Mouse (Mus musculus) kidney, adult 10 weeks (tissue): ENCODE data around the gene Tmem121. TPM values are rescaled to one million over a fixed set of nuclear protein-coding genes. Genes with fewer than 3 reads are reported as not detected.

Experiments
- polyA plus RNA-seq: library from polyadenylated mRNA; stranded (reverse); fragments of 350-450 nt; fragmentation: Illumina TruSeq; extraction: RNeasy Lipid Tissue Mini Kit (QIAGEN cat#74804); gene quantifications from one replicate; pipeline ENCODE4 v1.2.3, GENCODE M21; 2014; ENCODE audit warnings: low read depth, low replicate concordance

Tmem121 gene
- not detected for polyA plus RNA-seq

GRCm38 (mm10) chr12:113185442-113186291 lies at the start of gene Tmem121:
Gene Tmem121, plus strand, starts transcription at chr12:113185930.

GRCm38 (mm10) chr12:113139908-113140615 lies 45.7 kb upstream of the Tmem121 start, which contains the start of gene Crip2:
Gene Crip2, plus strand, starts transcription at chr12:113140236.

GRCm38 (mm10) chr12:113146112-113147057 lies 39.3 kb upstream of the Tmem121 start, which contains the start of gene Crip1:
Gene Crip1, plus strand, starts transcription at chr12:113146316.

GRCm38 (mm10) chr12:113155887-113156539 lies 29.7 kb upstream of the Tmem121 start, which contains the start of gene Tedc1:
Gene Tedc1, plus strand, starts transcription at chr12:113156421.

Other genes with a start within 250 kb of the Tmem121 start
- gene Nudt14, start 243.8 kb upstream of the Tmem121 start, polyA plus RNA-seq: 0.44 TPM
- 1.3 TPM for gene Btbd6, start 209.4 kb upstream of the Tmem121 start, polyA plus RNA-seq
- gene Brf1, start 185.2 kb upstream of the Tmem121 start, polyA plus RNA-seq: 14.1 TPM
- 6.4 TPM for gene Pacs2, start 171.4 kb upstream of the Tmem121 start, polyA plus RNA-seq
- gene Tex22, start 111.4 kb upstream of the Tmem121 start, polyA plus RNA-seq: not detected
- 5.8 TPM for gene Mta1, start 87.7 kb upstream of the Tmem121 start, polyA plus RNA-seq
- not detected for gene Crip2, start 45.7 kb upstream of the Tmem121 start, polyA plus RNA-seq
- not detected for gene Crip1, start 39.6 kb upstream of the Tmem121 start, polyA plus RNA-seq
- not detected for gene Tedc1, start 29.5 kb upstream of the Tmem121 start, polyA plus RNA-seq